Mouse (Mus musculus): ENCODE results near the gene Slc48a1. TPM values are rescaled to one million over a fixed set of nuclear protein-coding genes. Genes with fewer than 3 reads are reported as not detected.

Slc48a1 gene
- total and polyA plus RNA-seq, 3 experiments: 116 to 299 TPM; not detected in 1

DNA sequence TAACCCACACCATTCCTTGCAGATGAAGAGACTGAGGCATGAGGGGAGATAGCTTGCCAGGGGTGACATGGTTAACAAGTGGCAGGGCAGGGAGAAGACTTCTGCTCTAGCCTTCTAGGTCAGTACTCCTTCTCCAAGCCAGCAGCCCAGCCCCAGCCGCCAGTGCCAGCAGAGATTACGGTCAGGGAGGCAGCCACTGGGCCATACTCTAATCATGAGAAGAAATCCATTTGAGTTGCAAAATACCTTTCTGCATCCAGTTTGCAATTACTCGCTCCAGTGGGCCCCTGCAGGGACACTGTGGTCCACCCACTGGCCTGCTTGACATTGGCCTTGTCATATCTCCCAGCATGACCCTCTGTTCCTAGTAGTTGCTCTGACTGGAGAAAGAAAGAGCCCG lies 60.1 kb downstream of the Slc48a1 start:
- H3K79me2 ChIP-seq (ENCODE audit: control insufficient read depth, insufficient read depth, low read length, poor library complexity): peaks cover 98% of the 10 kb centered on the region
- H3K27me3 ChIP-seq (ENCODE audit: control insufficient read depth in 1 of 2, insufficient read depth in 2 of 2, low read length in 2 of 2): no peaks in the 10 kb centered on the region
- DNase-seq (ENCODE audit: low read depth, low spot score): no peak
- H3K9me3 ChIP-seq (replicated peaks; ENCODE audit: insufficient read depth, low read length): no peaks in the 10 kb centered on the region
- H3K4me1 ChIP-seq (ENCODE audit: control insufficient read depth in 1 of 2, insufficient read depth in 2 of 2, low read length in 2 of 2): peaks cover 39 to 73% of the 10 kb centered on the region in 2 experiments
- peak overlapping the region; percentile 65 for H3K27ac ChIP-seq (ENCODE audit: control insufficient read depth, low read depth, low read length)
- no peak overlapping the region; a peak in 1 of 4 replicates for H3K4me3 ChIP-seq (ENCODE audit: control insufficient read depth in 1 of 2, insufficient read depth in 1 of 2, low read depth in 2 of 2, low read length in 2 of 2)
- TF ChIP-seq MAFK (IDR thresholded peaks at IDR 0.05; ENCODE audit: borderline replicate concordance, low read depth, low read length) (no peak), MAX (IDR thresholded peaks at IDR 0.05; ENCODE audit: low read length) (no peak), POLR2AphosphoS5 (IDR thresholded peaks at IDR 0.05; ENCODE audit: borderline replicate concordance, low read depth, low read length) (no peak), SIN3A (IDR thresholded peaks at IDR 0.05; ENCODE audit: low read length) (no peak), RAD21 (IDR thresholded peaks at IDR 0.05; ENCODE audit: low read depth, low read length) (no peak)
- peak overlapping the region; percentile 9 for H3K9ac ChIP-seq (ENCODE audit: control insufficient read depth, low read depth, low read length, poor library complexity, severe bottlenecking)
- H3K36me3 ChIP-seq (ENCODE audit: control insufficient read depth in 1 of 2, insufficient read depth in 2 of 2, low read length in 2 of 2): peaks cover 25 to 68% of the 10 kb centered on the region in 2 experiments

- no peaks in the 10 kb centered on the region for H3K27me3 ChIP-seq (ENCODE audit: control insufficient read depth in 1 of 2, insufficient read depth in 2 of 2, low read length in 2 of 2)
- H3K36me3 ChIP-seq (ENCODE audit: control insufficient read depth in 1 of 2, insufficient read depth in 2 of 2, low read length in 2 of 2): peaks cover 25 to 63% of the 10 kb centered on the region in 2 experiments
- H3K9me3 ChIP-seq (replicated peaks; ENCODE audit: insufficient read depth, low read length): no peaks in the 10 kb centered on the region
- H3K27ac ChIP-seq (ENCODE audit: control insufficient read depth, low read depth, low read length): peak overlapping the region; percentile 65
- peaks cover 98% of the 10 kb centered on the region for H3K79me2 ChIP-seq (ENCODE audit: control insufficient read depth, insufficient read depth, low read length, poor library complexity)
- TF ChIP-seq TBP (IDR thresholded peaks at IDR 0.05; ENCODE audit: low read depth, low read length) (0 out of 2 replicates have a peak, but pooled peaks have one; percentile 12), NRF1 (IDR thresholded peaks at IDR 0.05; ENCODE audit: insufficient read depth, low read depth, low read length, poor library complexity, severe bottlenecking) (no peak), POLR2A (IDR thresholded peaks at IDR 0.05; ENCODE audit: control insufficient read depth in 1 of 2, insufficient read depth in 1 of 2, low read depth in 1 of 2, low read length in 2 of 2, poor library complexity in 1 of 2) (peak; percentile 11 to 57; a peak in 1 of 4 replicates)
- peak overlapping the region; percentile 29; the same call in 1 of the 2 replicates for H3K9ac ChIP-seq (ENCODE audit: control insufficient read depth, low read depth, low read length, poor library complexity, severe bottlenecking)
- no peak overlapping the region; a peak in 1 of 4 replicates for H3K4me3 ChIP-seq (ENCODE audit: control insufficient read depth in 1 of 2, insufficient read depth in 1 of 2, low read depth in 2 of 2, low read length in 2 of 2)
- peaks cover 33 to 67% of the 10 kb centered on the region in 2 experiments for H3K4me1 ChIP-seq (ENCODE audit: control insufficient read depth in 1 of 2, insufficient read depth in 2 of 2, low read length in 2 of 2)
- DNase-seq (ENCODE audit: low read depth, low spot score): no peak
Observed at GRCm38 (mm10) chr15:97839012-97839411, 60.7 kb downstream of the Slc48a1 start.

- Histone ChIP-seq H3K4me3 (ENCODE audit: control insufficient read depth in 1 of 2, insufficient read depth in 1 of 2, low read depth in 2 of 2, low read length in 2 of 2) (no peak overlapping the region; a peak in 1 of 4 replicates), H3K36me3 (ENCODE audit: control insufficient read depth in 1 of 2, insufficient read depth in 2 of 2, low read length in 2 of 2) (peaks cover 21 to 60% of the 10 kb centered on the region in 2 experiments), H3K79me2 (ENCODE audit: control insufficient read depth, insufficient read depth, low read length, poor library complexity) (peaks cover 98% of the 10 kb centered on the region), H3K9ac (ENCODE audit: control insufficient read depth, low read depth, low read length, poor library complexity, severe bottlenecking) (peak overlapping the region; percentile 29), H3K27me3 (ENCODE audit: control insufficient read depth in 1 of 2, insufficient read depth in 2 of 2, low read length in 2 of 2) (no peaks in the 10 kb centered on the region), H3K4me1 (ENCODE audit: control insufficient read depth in 1 of 2, insufficient read depth in 2 of 2, low read length in 2 of 2) (peaks cover 33 to 64% of the 10 kb centered on the region in 2 experiments), H3K27ac (ENCODE audit: control insufficient read depth, low read depth, low read length) (peak overlapping the region; percentile 65), H3K9me3 (replicated peaks; ENCODE audit: insufficient read depth, low read length) (no peaks in the 10 kb centered on the region)
- peak; percentile 63 for DNase-seq (ENCODE audit: low read depth, low spot score)
- TF ChIP-seq MYB (IDR thresholded peaks at IDR 0.05; ENCODE audit: low read depth, low read length): no peak
- TF ChIP-seq POLR2AphosphoS5 (IDR thresholded peaks at IDR 0.05; ENCODE audit: borderline replicate concordance, low read depth, low read length): no peak
- no peak for TF ChIP-seq RCOR1 (IDR thresholded peaks at IDR 0.05; ENCODE audit: low read depth, low read length)
- TF ChIP-seq USF1 (IDR thresholded peaks at IDR 0.05; ENCODE audit: low read depth, low read length): no peak
- TF ChIP-seq E2F4 (IDR thresholded peaks at IDR 0.05; ENCODE audit: borderline replicate concordance, low read depth, low read length): no peak
- TF ChIP-seq RAD21 (IDR thresholded peaks at IDR 0.05; ENCODE audit: low read depth, low read length): no peak
- TF ChIP-seq ZC3H11A (IDR thresholded peaks at IDR 0.05; ENCODE audit: low read depth, low read length): no peak
- no peak for TF ChIP-seq ETS1 (IDR thresholded peaks at IDR 0.05; ENCODE audit: low read depth, low read length)
- no peak for TF ChIP-seq MAZ (IDR thresholded peaks at IDR 0.05; ENCODE audit: low read depth, low read length)
- no peak for TF ChIP-seq NRF1 (IDR thresholded peaks at IDR 0.05; ENCODE audit: insufficient read depth, low read depth, low read length, poor library complexity, severe bottlenecking)
- no peak for TF ChIP-seq ELF1 (IDR thresholded peaks at IDR 0.05; ENCODE audit: low read depth, low read length)
- TF ChIP-seq ZKSCAN1 (IDR thresholded peaks at IDR 0.05; ENCODE audit: low read depth, low read length): no peak
- no peak for TF ChIP-seq ZNF384 (IDR thresholded peaks at IDR 0.05; ENCODE audit: low read depth, low read length)
- TF ChIP-seq TCF12 (IDR thresholded peaks at IDR 0.05; ENCODE audit: low read depth, low read length): no peak
- TF ChIP-seq POLR2AphosphoS2 (IDR thresholded peaks at IDR 0.05; ENCODE audit: low read length): no peak
- TF ChIP-seq MAFK (IDR thresholded peaks at IDR 0.05; ENCODE audit: borderline replicate concordance, low read depth, low read length): no peak
- TF ChIP-seq MYC (IDR thresholded peaks at IDR 0.05; ENCODE audit: low read depth, low read length): no peak
Observed at GRCm38 (mm10) chr15:97839473-97839872, 61.2 kb downstream of the Slc48a1 start.

Measured in MEL (cell line).